Mouse (Mus musculus) heart, postnatal 0 days (tissue): ENCODE measurements around the gene 4430402I18Rik.

Source experiments
- CTCF ChIP-seq: IDR thresholded peaks from 2 replicates; pipeline ENCODE4 v1.5.1; 2016; ENCODE audit warnings: antibody characterized with exemption, control low read depth, low read depth
- EP300 ChIP-seq: IDR thresholded peaks from 2 replicates; pipeline ENCODE4 v1.6.1; 2016; ENCODE audit warnings: antibody characterized with exemption, low read depth

- TF ChIP-seq CTCF (no peak), EP300 (no peak)
These were observed 20.3 kb downstream of the 4430402I18Rik start for GRCm38 (mm10) chr19:28947311-28947710.
